Mouse (Mus musculus) bone marrow, adult 2 months (tissue): ENCODE results near the gene Olfr90. TPM values are rescaled to one million over a fixed set of nuclear protein-coding genes. Genes with fewer than 3 reads are reported as not detected.

Experiments used
- H3K27ac ChIP-seq: fragments of 200-500 bp; 2 replicates; pipeline ENCODE4 v1.5.1; 2012; ENCODE audit warnings: low read depth, mild to moderate bottlenecking, control low read depth, inconsistent platforms, low read length; ENCODE audit not compliant: control insufficient read depth, poor library complexity, insufficient read depth
- H3K4me1 ChIP-seq: fragments of 200-500 bp; 2 replicates; pipeline ENCODE4 v1.6.1; 2011; ENCODE audit warnings: low read length; ENCODE audit not compliant: control insufficient read depth, insufficient read depth
- H3K4me3 ChIP-seq: fragments of 200-500 bp; replicated peaks from 2 replicates; pipeline ENCODE3; 2011; ENCODE audit warnings: mild to moderate bottlenecking, low read depth, low read length, control low read depth; ENCODE audit not compliant: control insufficient read depth
- CTCF ChIP-seq: fragments of 200-500 bp; IDR thresholded peaks from 2 replicates; pipeline ENCODE4 v1.5.1; 2011; ENCODE audit warnings: low read length, control low read depth; ENCODE audit not compliant: control insufficient read depth, insufficient read depth
- POLR2A ChIP-seq: fragments of 200-500 bp; IDR thresholded peaks from 2 replicates; pipeline ENCODE4 v1.6.1; 2011; ENCODE audit warnings: low read depth, mild to moderate bottlenecking, control low read depth, low read length, borderline replicate concordance; ENCODE audit not compliant: control insufficient read depth
- WGBS: fragments of 180-500 bp; shearing (Covaris S2); methylation state at CpG from one replicate; pipeline ENCODE4 v1.1.7; 2018; 5-methylcytosine and 5-hydroxymethylcytosine counted together
- polyA plus RNA-seq: library from polyadenylated mRNA; stranded (reverse); fragments of >200 nt; gene quantifications from 2 replicates; pipeline ENCODE4 v1.2.4, GENCODE M21; 2011; ENCODE audit warnings: low replicate concordance; ENCODE audit not compliant: missing spikeins, insufficient read depth, insufficient read length

The Olfr90 gene
- polyA plus RNA-seq, 1 experiment: not detected

DNA sequence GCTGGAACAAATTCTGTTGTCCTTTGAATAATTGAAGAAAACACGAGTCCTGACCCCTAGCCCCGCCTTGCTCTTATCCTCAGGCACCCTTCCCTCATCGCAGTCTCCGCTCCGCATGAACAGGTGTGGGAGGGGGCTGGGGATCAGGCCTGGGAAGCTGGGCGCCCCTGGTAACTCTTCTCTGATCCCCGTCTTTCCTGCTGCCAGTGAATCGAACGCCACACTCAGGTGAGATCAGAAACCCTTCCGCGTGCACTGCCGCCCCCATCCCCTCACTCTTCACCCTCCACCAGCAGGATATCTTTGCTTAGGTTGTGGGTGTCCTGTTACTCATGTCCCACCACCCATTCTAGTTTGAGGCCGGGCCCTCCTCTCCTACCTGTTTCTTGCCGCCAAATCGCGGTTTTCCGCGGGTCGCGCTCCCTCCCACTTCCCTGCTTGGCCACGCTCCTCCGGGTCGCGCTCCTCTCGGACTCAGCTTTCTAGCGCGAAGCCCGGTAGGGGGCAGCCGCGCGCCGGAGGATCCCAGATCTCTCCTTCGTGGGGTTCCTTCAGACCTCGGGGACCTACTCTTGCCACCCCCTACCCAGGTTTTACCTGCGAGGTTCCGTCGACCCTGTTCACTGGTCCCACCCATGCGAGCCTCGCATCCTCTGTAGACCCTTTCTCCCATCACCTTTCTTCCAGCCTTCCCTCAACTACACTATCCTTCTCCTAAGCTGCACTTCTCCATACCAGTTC lies 38.6 kb downstream of the Olfr90 start:
- peak; percentile 37; the same call in 1 of the 2 replicates for TF ChIP-seq CTCF
- TF ChIP-seq POLR2A: no peak
- no peaks in the 10 kb centered on the region; the same call in 1 of the 2 replicates for H3K4me1 ChIP-seq
- H3K27ac ChIP-seq: no peak overlapping the region
- 17% methylated on average over 39 of the region's 39 CpGs for WGBS
- H3K4me3 ChIP-seq: no peak overlapping the region

DNA sequence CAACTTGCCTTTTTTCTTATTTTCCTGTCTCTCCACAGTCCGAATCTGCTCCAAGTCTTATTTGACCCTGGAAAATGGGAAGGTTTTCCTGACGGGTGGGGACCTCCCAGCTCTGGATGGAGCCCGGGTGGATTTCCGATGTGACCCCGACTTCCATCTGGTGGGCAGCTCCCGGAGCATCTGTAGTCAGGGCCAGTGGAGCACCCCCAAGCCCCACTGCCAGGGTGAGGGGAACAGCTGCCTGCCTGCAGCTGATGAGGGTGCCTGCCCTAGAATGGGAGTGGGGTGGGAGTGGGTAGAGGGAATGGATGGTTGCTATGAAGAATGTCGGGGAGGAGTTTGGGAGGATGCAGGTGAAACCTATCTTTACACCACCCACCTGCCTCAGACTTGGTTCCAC lies 39.9 kb downstream of the Olfr90 start:
- Histone ChIP-seq H3K27ac (no peak overlapping the region), H3K4me1 (no peaks in the 10 kb centered on the region; the same call in 1 of the 2 replicates), H3K4me3 (no peak overlapping the region)
- no peak for TF ChIP-seq CTCF
- 85% methylated on average over 7 of the region's 7 CpGs for WGBS

DNA sequence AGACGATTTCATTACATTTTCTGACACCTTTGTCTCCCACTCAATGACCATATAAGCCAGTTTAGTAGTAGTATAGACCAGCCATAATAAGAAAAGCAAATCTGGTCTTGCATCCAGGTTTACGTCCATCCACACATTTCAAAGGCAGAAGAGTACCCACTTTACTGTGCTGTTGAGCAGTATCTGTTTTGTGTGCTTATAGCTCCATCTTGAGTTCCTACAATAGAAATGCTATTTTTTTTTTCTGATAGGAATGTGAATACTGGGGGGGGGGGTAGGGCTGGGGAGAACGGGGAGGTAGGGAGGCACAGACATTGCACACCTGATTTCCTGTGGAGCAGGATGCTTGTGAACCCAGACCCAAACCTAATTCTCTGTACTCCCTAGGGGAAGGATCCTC lies 40.3 kb downstream of the Olfr90 start:
- 40% methylated on average over 3 of the region's 3 CpGs for WGBS
- TF ChIP-seq CTCF: no peak
- no peak for TF ChIP-seq POLR2A
- Histone ChIP-seq H3K27ac (no peak overlapping the region), H3K4me3 (no peak overlapping the region), H3K4me1 (no peaks in the 10 kb centered on the region; the same call in 1 of the 2 replicates)

DNA sequence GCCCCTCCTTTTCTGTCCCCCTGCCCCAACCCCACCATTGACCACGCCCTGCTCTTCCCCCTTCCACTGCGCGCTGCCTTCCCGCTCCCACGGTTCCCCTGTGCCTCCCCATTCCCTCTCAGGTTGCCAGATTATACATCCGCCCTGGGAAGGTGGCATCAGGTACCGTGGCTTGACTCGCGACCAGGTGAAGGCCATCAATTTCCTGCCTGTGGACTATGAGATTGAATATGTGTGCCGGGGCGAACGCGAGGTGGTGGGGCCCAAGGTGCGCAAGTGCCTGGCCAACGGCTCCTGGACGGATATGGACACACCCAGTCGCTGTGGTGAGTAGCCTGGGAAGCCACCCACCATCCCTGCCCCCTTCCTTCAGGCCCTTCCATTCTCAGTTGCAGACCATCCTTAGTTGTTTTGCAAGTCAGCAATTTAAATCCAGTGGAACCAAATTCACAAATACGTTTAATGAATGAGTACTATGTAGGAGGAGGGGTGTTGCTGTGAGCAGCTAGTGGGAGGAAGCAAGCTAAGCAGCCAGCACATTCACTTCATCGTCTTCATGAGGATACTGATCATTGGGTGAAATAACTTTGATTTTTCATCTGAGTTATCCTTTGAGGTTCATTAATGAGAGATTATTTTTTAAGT lies 40.8 kb downstream of the Olfr90 start:
- no peaks in the 10 kb centered on the region; the same call in 1 of the 2 replicates for H3K4me1 ChIP-seq
- TF ChIP-seq POLR2A: no peak
- no peak for TF ChIP-seq CTCF
- 87% methylated on average over 19 of the region's 19 CpGs for WGBS

DNA sequence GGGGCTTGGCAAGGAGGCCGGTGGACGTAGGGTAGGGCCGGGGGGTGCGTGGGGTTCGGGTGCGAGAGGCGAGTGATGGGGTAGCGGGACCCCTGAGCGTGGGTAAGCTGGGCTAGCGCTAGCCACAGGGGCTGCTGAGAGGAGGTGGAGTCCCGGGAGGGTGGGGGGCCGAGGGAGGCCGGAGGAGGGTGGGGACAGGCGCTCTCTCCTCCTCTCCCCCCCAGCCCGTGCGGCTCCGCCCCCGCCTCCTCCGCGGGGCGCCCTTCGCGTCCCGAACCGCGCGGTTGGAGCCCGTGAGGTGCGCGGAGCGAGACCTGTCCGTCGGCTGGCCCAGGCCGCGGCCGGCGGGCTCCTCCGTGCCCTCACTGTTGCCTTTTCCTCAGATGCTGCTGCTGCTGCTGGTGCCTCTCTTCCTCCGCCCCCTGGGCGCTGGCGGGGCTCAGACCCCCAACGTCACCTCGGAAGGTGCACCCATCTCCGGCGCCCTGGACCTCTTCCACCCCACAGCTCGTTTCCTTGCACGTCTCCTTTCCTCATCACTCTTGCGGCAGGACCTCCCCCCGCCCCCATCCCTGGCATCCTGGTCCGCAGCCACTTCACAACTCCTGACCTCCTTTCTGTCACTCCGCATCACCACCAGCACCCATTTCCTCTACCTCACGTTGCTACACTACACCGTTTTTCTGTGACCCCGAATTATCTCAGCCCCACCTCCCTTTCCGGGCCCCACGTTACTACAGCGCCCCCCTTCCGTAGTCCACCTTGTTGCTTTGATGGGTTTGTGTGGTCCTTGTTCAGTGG lies 41.8 kb downstream of the Olfr90 start:
- WGBS: 1% methylated on average over 52 of the region's 58 CpGs
- no peaks in the 10 kb centered on the region; the same call in 1 of the 2 replicates for H3K4me1 ChIP-seq
- H3K27ac ChIP-seq: peak overlapping the region; percentile 76
- TF ChIP-seq POLR2A (no peak), CTCF (no peak)
- peak overlapping the region; percentile 67 for H3K4me3 ChIP-seq

More for the DNA sequence above, 40.8 kb downstream of the Olfr90 start:
- no peak overlapping the region for H3K27ac ChIP-seq
- H3K4me3 ChIP-seq: no peak overlapping the region

DNA sequence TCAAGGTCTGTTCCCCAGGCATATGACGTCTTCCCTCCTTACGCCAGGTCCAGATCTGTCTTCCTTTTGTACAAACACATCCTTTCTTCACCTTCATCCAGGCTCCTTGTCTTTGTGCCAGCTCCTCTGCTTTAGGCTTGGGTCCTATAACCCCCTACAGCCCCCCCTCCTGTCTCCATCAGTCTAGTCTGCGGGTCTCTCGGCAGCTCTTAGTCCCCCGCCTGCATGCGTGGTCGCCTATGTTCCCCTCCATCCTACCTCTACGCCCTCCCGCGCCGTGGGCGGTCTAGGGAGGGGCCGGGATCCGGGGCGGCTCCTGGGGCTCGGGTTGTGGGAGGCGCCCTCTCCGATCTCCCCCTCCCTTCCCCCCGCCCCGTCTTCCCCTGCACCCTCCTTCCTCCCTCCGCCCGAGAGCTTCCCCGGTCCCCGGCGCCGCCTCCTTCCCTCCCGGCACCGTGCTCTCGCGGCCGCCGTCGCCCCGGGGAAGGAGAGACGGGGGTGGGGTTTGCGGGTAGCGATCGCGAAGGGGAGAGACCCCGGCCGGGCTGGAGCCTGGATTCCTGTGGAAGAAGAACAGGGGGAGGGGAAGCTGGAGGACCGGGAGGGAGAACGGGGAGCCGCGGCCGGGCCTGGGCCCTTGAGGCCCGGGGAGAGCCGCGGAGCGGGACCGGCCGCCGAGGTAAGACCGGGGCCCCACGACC lies 42.5 kb downstream of the Olfr90 start, which contains the start of gene Gabbr1:
TSS of gene Gabbr1 (plus strand) at position 356 of the 701 bp plus-strand sequence.
- peak within 1 kb of the TSS; percentile 67 for H3K4me3 ChIP-seq
- H3K27ac ChIP-seq: peak within 1 kb of the TSS; percentile 76
- WGBS: under 1% methylated on average over 51 of the region's 55 CpGs
- H3K4me1 ChIP-seq: no peaks in the 10 kb centered on the region; the same call in 1 of the 2 replicates
- TF ChIP-seq POLR2A (no peak), CTCF (no peak)

DNA sequence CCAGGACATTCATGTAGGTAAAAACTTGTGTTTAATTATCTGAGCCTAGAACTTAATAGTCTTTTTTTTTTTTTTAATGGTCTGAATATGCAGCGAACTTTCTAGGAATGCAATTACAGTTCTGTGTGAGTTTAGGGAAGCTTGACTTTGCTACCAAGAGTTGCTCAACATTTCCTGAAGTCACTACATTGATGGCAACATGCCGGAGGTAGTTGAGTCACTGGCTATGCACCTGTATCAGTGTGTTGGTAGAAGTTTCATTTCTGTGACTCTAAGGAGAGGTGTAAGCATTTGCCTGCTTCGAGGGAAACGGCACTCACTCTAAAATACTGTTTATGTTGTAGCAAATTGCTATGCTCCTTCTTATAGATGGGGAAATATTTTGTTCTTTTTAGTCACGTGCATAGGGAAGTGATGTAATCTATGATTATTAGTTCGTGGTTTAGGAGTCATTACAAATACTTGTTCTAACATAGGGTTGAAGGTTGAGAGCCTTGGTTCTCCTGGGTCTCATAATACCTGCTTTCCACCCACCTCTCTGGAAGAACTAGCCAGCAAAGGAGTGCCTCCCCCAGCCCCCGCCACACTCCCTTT lies 43.6 kb downstream of the Olfr90 start:
- Histone ChIP-seq H3K4me1 (no peaks in the 10 kb centered on the region; the same call in 1 of the 2 replicates), H3K4me3 (peak overlapping the region; percentile 10), H3K27ac (peak overlapping the region; percentile 71)
- TF ChIP-seq POLR2A (no peak), CTCF (no peak)
- WGBS: 10% methylated on average over 7 of the region's 7 CpGs
